Mouse (Mus musculus): ENCODE results near the gene Mrvi1.
"Not testable (repeated sequence)": the region's sequence is repeated elsewhere in the genome, so short reads cannot be mapped to it uniquely, and the experiment has no call there.

Gene Mrvi1

DNA sequence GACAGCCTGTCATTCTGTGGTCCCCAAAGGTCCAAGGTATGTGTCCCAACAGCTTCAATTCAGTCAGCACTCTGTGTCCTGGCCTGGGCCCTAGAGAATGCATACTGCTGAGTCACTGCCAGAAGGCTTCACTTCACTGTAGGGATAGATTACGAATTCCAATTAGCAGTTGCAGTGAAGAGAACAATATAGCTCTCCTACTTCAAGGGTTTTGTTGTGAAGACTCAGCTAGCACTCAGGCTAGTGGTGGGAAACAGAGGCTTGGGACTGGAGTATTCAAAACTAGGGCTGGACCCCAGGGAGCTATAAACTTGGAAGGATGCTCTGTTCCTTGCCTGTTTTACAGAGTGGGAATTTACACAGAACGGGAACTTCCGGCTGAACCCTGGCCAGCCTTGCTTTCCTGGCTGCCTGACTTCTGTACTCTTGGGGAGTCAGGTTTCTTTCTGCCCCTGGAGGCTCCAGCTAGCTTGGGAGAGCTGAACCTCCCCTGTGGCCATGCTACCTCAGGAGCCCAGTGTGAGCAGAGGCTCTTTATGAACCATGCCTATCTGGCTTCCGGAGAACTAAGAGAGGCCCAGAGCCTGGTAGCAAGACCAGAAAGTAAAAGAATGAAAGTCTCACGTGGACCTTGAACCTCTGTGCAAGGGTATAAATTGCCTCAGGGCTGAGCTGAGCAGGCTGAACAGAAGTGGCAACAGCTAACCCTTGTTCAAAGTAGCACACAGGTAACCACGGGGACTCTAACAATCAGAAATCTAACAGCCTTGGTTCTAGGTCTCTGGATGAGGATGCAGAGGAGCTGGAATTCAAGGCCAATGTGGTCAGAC is 40.3 kb downstream of the Mrvi1 start:
- DNase-seq (ENCODE audit: extremely low read depth, low read depth, low spot score): no peak

DNA sequence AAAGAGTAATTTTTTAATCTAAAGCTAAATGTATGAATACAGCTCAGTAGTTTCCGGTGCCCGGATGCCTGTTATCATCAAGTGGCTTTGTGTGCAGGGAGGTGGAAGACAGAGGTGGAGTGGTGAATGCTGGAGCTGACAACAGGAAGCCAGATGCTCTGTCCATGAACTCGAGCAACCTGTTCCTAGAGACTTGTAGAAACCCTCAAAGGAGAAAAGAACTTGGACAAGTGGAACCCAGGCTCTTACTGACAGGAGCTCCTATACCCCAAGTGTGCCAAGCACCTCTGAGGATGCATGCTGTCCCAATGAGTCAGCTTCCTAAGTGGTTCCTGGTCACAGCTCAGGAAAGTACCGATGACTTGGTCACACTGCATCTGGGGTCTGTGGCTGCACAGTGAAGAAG is 41.1 kb downstream of the Mrvi1 start:
- no peak for DNase-seq (ENCODE audit: extremely low read depth, low read depth, low spot score)

DNA sequence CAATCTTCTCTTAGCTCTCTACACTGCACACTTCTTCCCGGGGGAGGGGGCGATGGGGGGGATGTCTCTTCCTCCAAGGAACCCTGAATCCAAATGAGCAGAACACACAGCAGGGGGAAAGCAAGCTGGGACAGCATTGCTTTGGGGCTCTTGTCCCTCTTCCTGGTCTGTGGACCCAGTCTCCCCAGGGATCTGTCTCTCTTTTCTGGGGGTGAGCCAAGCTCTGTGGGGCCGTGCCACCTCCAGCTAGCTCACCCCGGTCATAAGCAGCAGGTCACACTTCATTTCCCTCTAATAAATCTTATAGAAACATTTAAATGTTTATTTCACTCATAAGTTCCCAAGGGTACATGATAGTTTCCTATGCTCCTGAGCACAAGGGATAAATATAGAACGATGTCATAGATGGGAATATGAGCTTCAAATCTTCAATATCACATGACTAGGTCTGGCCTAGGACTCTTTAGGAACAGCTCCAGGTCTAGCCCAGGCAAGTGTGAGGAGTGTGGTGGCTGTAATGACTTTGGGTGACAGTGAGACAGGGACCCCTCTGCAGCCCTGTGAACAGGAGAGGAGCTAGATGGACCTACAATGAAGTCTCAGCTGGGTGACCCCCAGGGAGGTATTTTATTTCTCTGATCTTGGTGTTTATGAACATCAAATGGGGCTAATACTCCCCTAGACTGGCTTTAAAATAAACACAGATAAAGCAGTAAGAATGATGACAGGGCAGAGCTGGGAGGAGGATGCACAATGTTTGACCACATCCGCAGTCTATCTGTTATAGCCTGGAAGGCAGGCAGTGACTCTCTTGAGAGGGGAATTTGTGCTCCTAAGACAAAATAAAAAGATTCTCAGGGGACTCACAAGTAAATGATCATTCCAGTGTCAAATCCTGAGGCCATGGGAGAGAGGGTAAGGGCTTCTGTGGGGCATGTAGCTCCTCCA is 46.2 kb downstream of the Mrvi1 start:
- DNase-seq (ENCODE audit: extremely low read depth, low read depth, low spot score): no peak

DNA sequence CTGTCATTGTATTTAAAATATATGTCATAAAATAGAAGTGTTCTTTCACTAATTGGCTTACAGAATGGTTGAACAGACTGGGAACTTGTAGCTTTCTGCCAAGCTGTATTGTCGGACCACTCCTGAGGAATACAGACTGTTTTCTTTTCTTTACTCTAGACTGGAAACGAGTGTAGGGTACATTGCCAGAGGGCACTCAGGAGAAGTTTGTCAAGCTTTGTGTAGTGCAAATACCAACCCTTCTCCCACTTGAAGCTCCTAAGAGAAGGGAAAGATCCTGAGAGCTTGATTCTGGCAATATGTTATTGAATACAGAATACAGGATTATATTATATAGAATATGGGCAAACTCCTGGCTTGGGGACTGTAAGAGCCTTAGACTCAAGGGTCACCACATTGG is 48.3 kb downstream of the Mrvi1 start:
- no peak for DNase-seq (ENCODE audit: extremely low read depth, low read depth, low spot score)

DNA sequence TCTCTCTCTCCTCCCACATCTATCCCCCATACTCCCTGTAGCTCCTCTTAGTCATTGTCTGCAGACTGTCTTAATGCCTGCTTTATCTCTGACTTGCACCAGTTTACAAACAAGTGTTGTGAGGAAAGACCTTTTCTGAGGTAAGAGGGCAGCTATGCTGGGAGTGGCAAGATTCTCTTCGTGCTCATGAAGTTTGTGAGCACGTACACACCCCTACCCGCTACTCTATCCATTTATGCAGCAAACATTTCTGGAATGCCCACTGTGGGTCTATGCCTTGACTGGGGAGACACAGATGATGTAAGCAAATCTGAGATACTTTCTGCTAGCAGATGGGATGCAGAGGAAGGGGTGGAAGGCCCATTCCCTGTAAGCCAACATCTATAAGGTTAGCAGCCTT is 48.9 kb downstream of the Mrvi1 start:
- DNase-seq (ENCODE audit: extremely low read depth, low read depth, low spot score): no peak

DNA sequence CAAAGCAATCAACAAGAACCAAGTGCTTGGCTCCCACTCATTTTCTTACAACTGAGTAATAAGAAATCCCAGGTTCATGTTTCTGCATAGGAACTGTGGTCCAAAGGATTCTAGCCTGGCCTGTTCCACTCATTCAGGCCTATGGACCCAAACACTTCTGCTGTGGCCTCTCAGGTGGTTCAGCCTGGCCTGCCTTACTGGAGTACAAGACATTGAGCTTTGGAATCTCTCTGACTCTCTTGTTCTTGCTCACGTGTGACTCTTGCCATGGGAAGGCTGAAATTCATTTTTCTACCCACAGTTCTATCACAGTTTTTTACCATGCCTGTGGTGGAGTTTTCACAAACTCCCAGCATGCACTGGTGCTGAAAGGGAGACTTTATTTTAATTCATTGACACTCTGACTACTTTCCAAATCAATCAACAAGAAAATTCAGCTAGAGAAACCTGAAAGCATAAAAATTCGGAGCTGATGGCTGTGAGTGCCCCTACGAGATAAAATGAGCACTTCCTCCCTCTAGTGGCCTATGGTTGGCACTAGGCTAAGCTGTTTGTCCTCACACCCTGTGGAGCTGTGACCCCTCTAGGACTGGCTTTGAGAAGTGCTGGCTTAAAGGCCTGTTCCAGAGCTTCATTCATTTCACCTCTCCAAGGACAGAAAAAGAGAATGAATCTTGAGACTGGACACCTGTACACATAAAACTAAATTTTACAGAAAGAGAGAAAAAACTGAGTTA is 52.0 kb downstream of the Mrvi1 start:
- no peak for DNase-seq (ENCODE audit: extremely low read depth, low read depth, low spot score)

DNA sequence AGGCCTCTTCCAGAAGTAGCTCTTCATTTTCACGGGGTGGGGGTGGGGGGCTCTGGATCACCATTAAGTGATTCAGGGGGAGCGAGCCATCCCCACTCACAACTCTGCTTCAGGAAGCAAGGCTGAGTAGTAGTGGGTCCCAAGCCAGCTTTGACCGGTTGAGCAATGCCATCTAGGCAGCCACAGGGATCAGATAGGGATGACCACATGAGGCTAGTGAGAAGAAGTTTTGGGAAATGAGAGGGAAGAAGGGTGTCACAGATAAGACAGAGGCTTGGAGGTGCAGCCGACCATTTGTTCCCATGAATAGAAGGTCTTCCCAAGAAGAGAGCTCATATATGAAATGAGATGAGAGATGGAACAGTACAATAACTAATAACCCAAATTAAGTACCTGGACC is 55.7 kb downstream of the Mrvi1 start:
- DNase-seq (ENCODE audit: extremely low read depth, low read depth, low spot score): no peak

DNA sequence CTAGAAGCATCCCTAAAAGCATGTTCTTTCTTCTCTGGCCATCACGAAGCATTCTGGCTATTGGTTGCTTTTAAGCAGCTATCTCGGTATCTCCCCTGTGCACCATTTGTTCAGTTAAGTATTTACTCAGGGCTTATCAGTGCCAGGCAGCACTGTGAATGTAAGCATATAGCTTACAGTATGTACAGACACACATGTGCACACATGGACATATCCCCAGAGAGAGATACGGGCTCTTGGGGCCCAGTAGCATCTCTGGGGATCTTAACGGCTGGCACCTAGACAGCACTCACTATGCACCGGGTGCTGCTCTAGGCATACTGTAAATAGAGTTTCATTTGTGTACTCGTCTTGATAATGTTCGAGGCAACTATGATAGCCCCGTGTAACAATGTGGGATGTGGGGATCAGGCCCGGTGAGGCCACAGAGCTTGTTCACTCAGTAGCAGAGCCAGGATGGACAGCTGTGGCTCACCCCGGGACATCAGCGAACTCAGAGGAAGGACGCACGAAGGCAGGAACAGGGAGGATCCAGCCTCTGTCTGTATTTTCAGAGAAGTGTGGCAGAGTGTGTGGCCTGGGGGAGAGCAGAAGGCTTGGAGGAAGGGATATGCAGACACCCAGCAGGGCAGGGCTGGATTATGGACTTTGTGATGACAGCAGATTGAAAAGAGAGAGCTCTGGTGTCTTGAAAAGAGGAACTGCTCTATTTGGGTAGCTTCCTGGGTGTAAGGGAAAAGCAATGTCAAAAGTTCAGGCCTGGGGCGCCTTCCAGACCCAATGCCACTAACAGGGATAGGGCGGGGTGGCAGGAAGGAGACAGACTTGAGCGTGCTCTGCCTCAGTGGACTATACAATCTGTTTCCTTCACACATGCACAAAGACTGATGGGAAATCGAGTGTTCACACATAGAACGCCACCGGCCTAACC is 61.7 kb downstream of the Mrvi1 start:
- DNase-seq (ENCODE audit: extremely low read depth, low read depth, low spot score): no peak

DNA sequence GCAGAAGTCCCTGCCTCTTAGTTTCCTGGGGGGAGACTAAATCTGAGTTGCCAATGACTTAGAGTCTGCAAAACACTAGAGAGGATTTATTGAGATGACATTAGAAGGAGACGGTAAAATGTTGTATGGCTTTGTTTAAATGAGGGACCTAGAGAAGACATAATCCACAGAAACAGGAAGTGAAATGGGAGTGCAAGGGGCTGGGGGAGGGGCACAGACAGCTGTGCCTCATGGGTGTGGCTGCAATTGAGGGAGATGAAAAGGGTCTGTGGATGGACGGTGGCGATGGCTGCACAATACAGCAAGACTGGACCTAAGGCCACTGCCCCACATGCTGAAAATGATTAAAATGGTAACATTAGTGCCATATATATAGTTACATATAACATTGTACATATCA is 62.5 kb downstream of the Mrvi1 start:
- no peak for DNase-seq (ENCODE audit: extremely low read depth, low read depth, low spot score)

DNA sequence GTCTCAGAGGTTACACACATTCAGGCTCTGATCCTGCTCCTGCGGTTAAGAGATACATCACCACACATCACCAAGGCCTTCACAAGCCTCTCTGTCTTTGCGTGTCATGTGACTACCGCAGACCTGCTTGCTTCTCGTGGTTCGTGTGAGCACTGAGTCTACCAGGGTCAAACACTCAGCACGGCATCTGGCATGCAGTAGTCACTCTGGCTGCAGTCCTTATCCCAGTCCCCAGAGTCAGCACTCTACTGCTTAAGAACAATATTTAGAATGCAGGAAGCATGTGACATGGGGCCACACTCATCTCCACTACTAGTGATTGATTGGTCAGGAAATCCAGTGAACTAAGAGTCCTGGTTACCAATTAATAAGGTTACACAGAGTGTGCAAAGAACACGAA is 66.3 kb downstream of the Mrvi1 start:
- DNase-seq (ENCODE audit: extremely low read depth, low read depth, low spot score): no peak

DNA sequence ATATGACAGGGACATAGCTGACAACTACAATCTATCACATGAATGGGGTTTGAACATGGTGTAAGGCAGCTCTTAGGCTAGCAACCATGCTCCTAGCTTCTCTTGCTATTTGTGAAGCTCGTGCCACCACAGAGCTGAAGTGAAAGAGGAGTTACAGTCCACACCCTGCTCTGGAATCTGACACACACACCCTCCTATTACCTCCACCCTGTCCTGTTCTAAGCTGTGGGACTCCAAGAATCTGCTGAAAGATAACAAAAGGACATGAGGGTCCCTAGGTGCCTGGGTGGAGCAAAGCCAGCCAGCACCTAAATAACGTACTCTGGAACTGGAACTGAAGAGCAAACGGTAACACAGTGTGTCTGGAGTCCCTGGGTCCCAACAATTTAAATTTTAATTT is 67.7 kb downstream of the Mrvi1 start:
- DNase-seq (ENCODE audit: extremely low read depth, low read depth, low spot score): no peak

DNA sequence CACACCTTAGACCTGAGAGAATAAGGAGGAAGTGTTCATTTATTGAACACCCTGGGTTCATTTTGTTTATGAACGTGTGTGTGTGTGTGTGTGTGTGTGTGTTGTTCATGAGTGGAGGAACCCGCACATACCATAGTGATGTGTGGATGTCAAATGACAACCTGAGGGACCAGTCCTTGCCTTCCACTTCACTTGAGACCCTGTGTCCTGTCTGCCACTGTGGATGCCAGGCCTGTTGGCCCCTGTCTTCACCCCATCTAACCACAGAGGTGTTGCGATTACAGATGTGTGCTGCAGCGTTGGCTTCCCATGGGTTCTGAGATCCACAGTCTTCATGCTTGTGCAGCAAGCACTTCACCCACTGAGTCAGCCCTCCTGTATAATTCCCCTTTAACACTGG is 68.5 kb downstream of the Mrvi1 start:
- DNase-seq (ENCODE audit: extremely low read depth, low read depth, low spot score): no peak

DNA sequence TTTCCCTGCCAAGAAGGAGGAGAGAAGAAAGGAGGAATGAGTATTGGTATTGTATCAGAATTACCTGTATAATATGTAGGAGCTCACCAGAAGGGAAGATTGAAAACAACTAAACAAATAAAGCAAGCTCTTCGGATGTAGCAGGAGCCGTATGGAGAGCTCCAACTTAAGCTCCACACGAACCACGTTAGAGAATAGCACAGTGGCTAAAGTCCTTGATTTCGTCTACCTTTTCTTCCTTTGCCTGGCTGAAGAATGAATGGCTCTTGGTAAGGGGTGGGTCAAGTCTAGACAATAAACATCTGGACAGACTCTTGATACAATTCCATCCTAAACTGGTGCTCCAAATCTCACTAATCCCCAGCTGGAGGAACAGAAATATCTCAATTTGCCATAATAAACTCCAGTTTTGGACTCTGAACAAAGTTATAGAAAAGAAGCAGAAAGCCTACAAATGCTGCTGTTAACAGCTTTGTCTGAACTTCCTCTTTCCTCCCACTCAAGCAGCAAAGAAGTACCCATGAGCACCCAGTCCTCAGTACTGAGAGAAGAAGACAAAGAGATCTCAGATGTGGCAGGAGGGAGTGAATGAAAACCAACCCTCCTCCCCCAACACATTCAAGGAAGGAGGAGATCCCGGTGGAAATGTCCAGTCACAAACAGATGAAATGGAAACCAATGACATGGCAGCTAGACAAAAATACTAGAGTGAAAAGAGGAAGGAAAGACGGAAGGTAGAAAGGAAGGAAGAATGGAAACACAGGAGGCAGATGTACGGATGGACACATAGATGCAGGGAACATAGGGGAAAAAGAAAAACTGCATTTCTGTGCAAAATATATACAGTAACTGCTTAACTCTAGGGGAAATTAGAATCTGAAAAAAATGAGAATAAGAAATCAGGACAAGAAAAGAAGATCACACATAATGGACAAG is 73.8 kb downstream of the Mrvi1 start:
- DNase-seq (ENCODE audit: extremely low read depth, low read depth, low spot score): no peak

DNA sequence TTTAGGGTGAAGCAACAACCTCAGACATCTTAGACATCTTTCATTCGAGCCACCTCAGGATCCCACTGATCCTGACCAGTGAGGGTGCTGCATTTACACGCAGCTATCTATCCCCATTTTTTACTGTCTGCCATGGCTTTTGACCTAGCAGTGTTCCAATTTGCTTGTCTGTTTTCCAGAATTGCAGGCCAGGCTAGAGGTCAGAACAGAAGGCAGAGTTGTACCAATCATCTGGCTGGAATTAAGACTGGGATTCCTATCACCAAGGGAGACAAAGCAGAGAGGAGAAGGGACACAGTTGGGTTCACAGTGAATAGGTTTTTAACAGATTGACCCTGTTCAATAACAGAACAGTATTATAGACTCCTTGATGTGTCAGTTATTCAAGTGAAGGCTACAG is 75.7 kb downstream of the Mrvi1 start:
- DNase-seq (ENCODE audit: extremely low read depth, low read depth, low spot score): no peak

DNA sequence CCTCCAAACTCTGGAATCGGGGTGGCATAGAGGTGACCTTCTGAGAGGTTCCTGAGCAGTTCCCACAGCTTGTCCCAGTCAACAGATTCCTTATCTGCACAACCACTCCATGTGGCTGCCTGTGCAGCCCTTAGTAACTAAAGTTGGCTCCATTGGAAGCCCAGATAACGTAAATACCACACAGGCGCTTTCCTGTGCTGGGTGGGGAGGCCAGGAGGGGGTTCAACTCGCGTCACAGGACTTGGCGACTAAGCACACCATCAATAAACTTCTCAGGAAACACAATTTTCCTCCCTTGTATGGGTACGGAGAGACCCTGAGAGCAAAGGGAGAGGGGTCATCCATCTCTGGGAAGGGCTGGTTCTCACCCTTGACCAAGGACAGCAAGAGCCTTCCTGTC is 79.0 kb downstream of the Mrvi1 start:
- DNase-seq (ENCODE audit: extremely low read depth, low read depth, low spot score): no peak

DNA sequence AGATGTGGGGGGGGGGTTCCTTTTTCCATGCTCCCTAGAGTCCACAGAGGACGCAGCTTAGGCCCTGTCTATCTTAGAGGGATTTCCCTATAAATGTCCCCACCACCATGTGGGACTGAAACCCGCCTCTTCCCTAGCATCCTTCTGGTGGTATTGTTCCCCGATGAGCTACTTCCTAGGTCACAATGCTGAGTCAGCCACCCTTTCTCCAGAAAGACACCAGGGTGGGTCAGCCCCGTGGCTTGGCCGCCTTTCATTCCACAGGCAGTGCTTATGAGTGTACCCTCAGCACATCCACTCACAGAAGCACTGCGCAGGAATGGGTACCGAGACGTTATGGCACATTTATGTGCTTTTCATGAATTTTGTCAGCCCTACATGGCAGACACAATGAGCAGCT is 85.1 kb downstream of the Mrvi1 start:
- no peak for DNase-seq (ENCODE audit: extremely low read depth, low read depth, low spot score)

DNA sequence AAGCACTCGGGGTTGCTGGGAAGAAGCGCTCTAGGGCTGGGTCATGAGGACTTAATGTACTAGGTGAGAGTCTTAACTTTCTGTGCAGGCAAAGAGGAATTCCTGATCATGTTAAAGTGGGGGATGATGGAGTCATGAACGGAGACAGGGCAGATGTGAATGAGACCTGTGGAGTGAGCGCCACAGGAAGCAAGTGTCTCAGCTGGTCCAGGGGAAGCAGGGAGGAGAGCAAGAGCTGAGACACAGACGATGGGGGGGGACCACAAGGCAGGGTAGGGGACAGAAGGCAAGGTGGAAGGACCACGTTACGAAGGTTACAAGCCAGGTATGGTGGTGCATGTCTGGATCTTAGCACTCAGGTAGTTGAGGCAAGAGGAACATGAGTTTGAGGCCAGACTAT is 85.8 kb downstream of the Mrvi1 start:
- DNase-seq (ENCODE audit: extremely low read depth, low read depth, low spot score): no peak

DNA sequence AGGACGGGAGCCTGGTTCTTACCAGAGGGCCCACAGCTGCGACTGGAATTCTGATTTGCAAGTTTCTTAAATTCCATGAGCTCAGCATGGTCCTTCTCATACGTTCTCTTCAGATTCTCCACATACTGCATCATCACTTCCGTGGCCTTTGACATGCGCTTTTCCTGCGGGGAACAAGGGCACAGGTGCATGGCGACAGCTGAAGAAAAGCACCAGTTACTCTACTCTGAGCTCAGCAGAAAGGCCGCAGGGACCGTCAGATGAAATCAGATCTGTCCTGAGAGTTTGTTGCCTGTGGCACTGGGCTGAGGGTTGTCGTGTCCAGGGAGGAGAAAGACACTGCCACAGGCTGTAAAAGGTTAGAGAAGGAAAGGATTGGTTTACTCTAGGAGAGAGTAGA is 86.5 kb downstream of the Mrvi1 start:
- DNase-seq (ENCODE audit: extremely low read depth, low read depth, low spot score): not testable (repeated sequence)

DNA sequence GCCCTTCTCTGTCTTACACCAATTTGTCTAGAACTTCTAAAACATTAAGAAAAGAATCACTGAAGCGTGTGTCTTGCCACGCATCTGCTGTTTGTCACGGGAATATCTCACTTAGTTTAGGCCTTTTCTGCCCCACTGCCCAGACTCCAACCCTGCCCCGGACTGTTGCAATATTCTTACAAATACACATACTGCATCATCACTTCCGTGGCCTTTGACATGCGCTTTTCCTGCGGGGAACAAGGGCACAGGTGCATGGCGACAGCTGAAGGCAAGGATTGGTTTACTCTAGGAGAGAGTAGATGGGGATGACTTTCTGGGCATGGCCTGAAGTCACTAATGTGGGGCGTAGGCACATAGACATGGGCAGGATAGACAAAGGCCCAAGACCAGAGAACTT is 87.6 kb downstream of the Mrvi1 start:
- no peak for DNase-seq (ENCODE audit: extremely low read depth, low read depth, low spot score)

Data from fat pad, adult 2 months (tissue).